Mouse (Mus musculus) hindbrain, embryonic 13.5 days (tissue): ENCODE data around the gene Asz1. TPM values are rescaled to one million over a fixed set of nuclear protein-coding genes. Genes with fewer than 3 reads are reported as not detected.

ENCODE experiments used
- ATAC-seq: fragments of 200-750 bp; cut with Nextera tagmentation; 2 replicates; pipeline ENCODE4 v1.8.0; 2017; ENCODE audit warnings: moderate TSS enrichment; ENCODE audit not compliant: low FRiP score
- H3K27ac ChIP-seq: fragments of 300-500 bp; sonication (generic); 2 replicates; pipeline ENCODE4 v1.5.1; 2015; ENCODE audit warnings: inconsistent platforms, mild to moderate bottlenecking, moderate library complexity
- H3K27me3 ChIP-seq: fragments of 300-500 bp; sonication (generic); 2 replicates; pipeline ENCODE4 v1.6.1; 2015; ENCODE audit warnings: mild to moderate bottlenecking, inconsistent platforms
- H3K36me3 ChIP-seq: fragments of 300-500 bp; sonication (generic); 2 replicates; pipeline ENCODE4 v1.6.1; 2015; ENCODE audit warnings: mild to moderate bottlenecking, inconsistent platforms
- H3K4me1 ChIP-seq: fragments of 300-500 bp; sonication (generic); replicated peaks from 2 replicates; pipeline ENCODE4 v1.6.1; 2015; ENCODE audit warnings: inconsistent platforms
- H3K4me2 ChIP-seq: fragments of 300-500 bp; sonication (generic); 2 replicates; pipeline ENCODE4 v1.6.1; 2015; ENCODE audit warnings: inconsistent platforms, mild to moderate bottlenecking, moderate library complexity
- H3K4me3 ChIP-seq: fragments of 300-500 bp; sonication (generic); 2 replicates; pipeline ENCODE4 v1.5.1; 2015; ENCODE audit warnings: mild to moderate bottlenecking, inconsistent platforms
- H3K9ac ChIP-seq: fragments of 300-500 bp; sonication (generic); 2 replicates; pipeline ENCODE4 v1.6.1; 2015; ENCODE audit warnings: mild to moderate bottlenecking, inconsistent platforms
- H3K9me3 ChIP-seq: fragments of 300-500 bp; sonication (generic); 2 replicates; pipeline ENCODE4 v1.6.1; 2016; ENCODE audit warnings: inconsistent platforms
- WGBS: fragments of 180-500 bp; shearing (Covaris S2); methylation state at CpG from one replicate; pipeline ENCODE4 v1.1.7; 2015; 5-methylcytosine and 5-hydroxymethylcytosine counted together
- polyA plus RNA-seq: library from polyadenylated mRNA; unstranded; fragments of >200 nt; fragmentation: Nextera tagmentation; extraction: Ambion mirVana; gene quantifications from 2 replicates; pipeline ENCODE4 v1.2.1, GENCODE M21; 2015

Gene Asz1
- not detected in 2 replicates for polyA plus RNA-seq

GRCm38 (mm10) chr6:18108934-18109333 is at the start of gene Asz1:
Gene Asz1 (minus strand): TSS chr6:18109061.
- ATAC-seq, result no peak

GRCm38 (mm10) chr6:18153031-18153430 is 44.2 kb upstream of the Asz1 start:
- Histone ChIP-seq H3K27ac (no peak overlapping the region), H3K4me1 (no peaks in the 10 kb centered on the region), H3K36me3 (no peaks in the 10 kb centered on the region), H3K4me3 (no peak overlapping the region), H3K9me3 (no peaks in the 10 kb centered on the region), H3K9ac (no peak overlapping the region), H3K4me2 (no peak overlapping the region), H3K27me3 (no peaks in the 10 kb centered on the region)
- ATAC-seq, result no peak
- 70% methylated on average over 4 of the region's 4 CpGs for WGBS

More at GRCm38 (mm10) chr6:18108934-18109333, at the start of gene Asz1:
- Histone ChIP-seq H3K4me2 (no peak within 1 kb of the TSS), H3K9ac (no peak within 1 kb of the TSS), H3K4me3 (no peak within 1 kb of the TSS), H3K36me3 (no peaks in the 10 kb centered on the region), H3K27me3 (no peaks in the 10 kb centered on the region), H3K27ac (no peak within 1 kb of the TSS), H3K4me1 (no peaks in the 10 kb centered on the region), H3K9me3 (no peaks in the 10 kb centered on the region)
- WGBS, result 95% methylated on average over 22 of the region's 22 CpGs

GRCm38 (mm10) chr6:18135246-18135645 is 26.4 kb upstream of the Asz1 start:
- H3K27me3 ChIP-seq, result no peaks in the 10 kb centered on the region
- ATAC-seq, result no peak
- no peak overlapping the region for H3K4me2 ChIP-seq
- 62% methylated on average over 1 of the region's 1 CpGs for WGBS
- no peaks in the 10 kb centered on the region for H3K36me3 ChIP-seq
- H3K9ac ChIP-seq, result no peak overlapping the region
- H3K4me1 ChIP-seq, result no peaks in the 10 kb centered on the region
- H3K27ac ChIP-seq, result no peak overlapping the region
- no peaks in the 10 kb centered on the region for H3K9me3 ChIP-seq
- no peak overlapping the region for H3K4me3 ChIP-seq

GRCm38 (mm10) chr6:18128059-18128458 is 19.2 kb upstream of the Asz1 start:
- no peaks in the 10 kb centered on the region for H3K4me1 ChIP-seq
- H3K9me3 ChIP-seq, result no peaks in the 10 kb centered on the region
- no peak overlapping the region for H3K9ac ChIP-seq
- H3K27ac ChIP-seq, result no peak overlapping the region
- no peak overlapping the region for H3K4me3 ChIP-seq
- no peak for ATAC-seq
- no peaks in the 10 kb centered on the region for H3K27me3 ChIP-seq
- H3K4me2 ChIP-seq, result no peak overlapping the region
- H3K36me3 ChIP-seq, result no peaks in the 10 kb centered on the region
- WGBS, result 87% methylated on average over 4 of the region's 4 CpGs

- Histone ChIP-seq H3K27me3 (no peaks in the 10 kb centered on the region), H3K9ac (no peak overlapping the region), H3K27ac (no peak overlapping the region), H3K4me1 (no peaks in the 10 kb centered on the region), H3K9me3 (no peaks in the 10 kb centered on the region), H3K4me2 (no peak overlapping the region), H3K36me3 (no peaks in the 10 kb centered on the region), H3K4me3 (no peak overlapping the region)
- WGBS, result 38% methylated on average over 2 of the region's 2 CpGs
- ATAC-seq, result no peak
Measured at GRCm38 (mm10) chr6:18127206-18127983, 18.5 kb upstream of the Asz1 start.

- Histone ChIP-seq H3K27me3 (no peaks in the 10 kb centered on the region), H3K9ac (no peak overlapping the region), H3K36me3 (no peaks in the 10 kb centered on the region), H3K4me2 (no peak overlapping the region), H3K4me3 (no peak overlapping the region), H3K27ac (no peak overlapping the region), H3K9me3 (no peaks in the 10 kb centered on the region), H3K4me1 (no peaks in the 10 kb centered on the region)
- 84% methylated on average over 1 of the region's 1 CpGs for WGBS
- no peak for ATAC-seq
Measured at GRCm38 (mm10) chr6:18096861-18097260, 12.0 kb downstream of the Asz1 start.

GRCm38 (mm10) chr6:18089098-18089497 is 19.8 kb downstream of the Asz1 start:
- no peaks in the 10 kb centered on the region for H3K4me1 ChIP-seq
- no peaks in the 10 kb centered on the region for H3K36me3 ChIP-seq
- H3K4me2 ChIP-seq, result no peak overlapping the region
- no peaks in the 10 kb centered on the region for H3K9me3 ChIP-seq
- H3K4me3 ChIP-seq, result no peak overlapping the region
- no peak overlapping the region for H3K9ac ChIP-seq
- 85% methylated on average over 5 of the region's 5 CpGs for WGBS
- ATAC-seq, result no peak
- H3K27ac ChIP-seq, result no peak overlapping the region
- no peaks in the 10 kb centered on the region for H3K27me3 ChIP-seq

- no peak overlapping the region for H3K27ac ChIP-seq
- 68% methylated on average over 5 of the region's 5 CpGs for WGBS
- H3K4me2 ChIP-seq, result no peak overlapping the region
- H3K27me3 ChIP-seq, result no peaks in the 10 kb centered on the region
- H3K4me3 ChIP-seq, result no peak overlapping the region
- H3K36me3 ChIP-seq, result no peaks in the 10 kb centered on the region
- ATAC-seq, result no peak
- no peaks in the 10 kb centered on the region for H3K9me3 ChIP-seq
- no peak overlapping the region for H3K9ac ChIP-seq
- no peaks in the 10 kb centered on the region for H3K4me1 ChIP-seq
Measured at GRCm38 (mm10) chr6:18087160-18087804, 21.6 kb downstream of the Asz1 start.

GRCm38 (mm10) chr6:18078615-18079014 is 30.2 kb downstream of the Asz1 start:
- Histone ChIP-seq H3K9ac (no peak overlapping the region), H3K27ac (no peak overlapping the region), H3K4me1 (no peaks in the 10 kb centered on the region), H3K9me3 (no peaks in the 10 kb centered on the region), H3K4me2 (no peak overlapping the region), H3K27me3 (no peaks in the 10 kb centered on the region), H3K36me3 (no peaks in the 10 kb centered on the region), H3K4me3 (no peak overlapping the region)
- no peak for ATAC-seq
- WGBS, result 17% methylated on average over 1 of the region's 1 CpGs

GRCm38 (mm10) chr6:18076986-18077385 is 31.9 kb downstream of the Asz1 start:
- ATAC-seq, result no peak
- H3K4me3 ChIP-seq, result no peak overlapping the region
- no peaks in the 10 kb centered on the region for H3K36me3 ChIP-seq
- H3K27me3 ChIP-seq, result no peaks in the 10 kb centered on the region
- H3K9me3 ChIP-seq, result no peaks in the 10 kb centered on the region
- H3K4me1 ChIP-seq, result no peaks in the 10 kb centered on the region
- no peak overlapping the region for H3K9ac ChIP-seq
- H3K27ac ChIP-seq, result no peak overlapping the region
- H3K4me2 ChIP-seq, result no peak overlapping the region
- WGBS, result 86% methylated on average over 7 of the region's 7 CpGs

- H3K27me3 ChIP-seq, result no peaks in the 10 kb centered on the region
- no peaks in the 10 kb centered on the region for H3K4me1 ChIP-seq
- no peaks in the 10 kb centered on the region for H3K9me3 ChIP-seq
- H3K27ac ChIP-seq, result no peak overlapping the region
- WGBS, result 79% methylated on average over 5 of the region's 5 CpGs
- no peak overlapping the region for H3K4me3 ChIP-seq
- H3K9ac ChIP-seq, result no peak overlapping the region
- H3K36me3 ChIP-seq, result no peaks in the 10 kb centered on the region
- no peak for ATAC-seq
- H3K4me2 ChIP-seq, result no peak overlapping the region
Measured at GRCm38 (mm10) chr6:18076577-18076976, 32.3 kb downstream of the Asz1 start.

- Histone ChIP-seq H3K4me3 (no peak overlapping the region), H3K4me2 (no peak overlapping the region), H3K4me1 (no peaks in the 10 kb centered on the region), H3K27ac (no peak overlapping the region), H3K9ac (no peak overlapping the region), H3K27me3 (no peaks in the 10 kb centered on the region), H3K9me3 (no peaks in the 10 kb centered on the region), H3K36me3 (no peaks in the 10 kb centered on the region)
- ATAC-seq, result no peak
- WGBS, result 94% methylated on average over 4 of the region's 4 CpGs
Measured at GRCm38 (mm10) chr6:18057899-18058298, 51.0 kb downstream of the Asz1 start.

- Histone ChIP-seq H3K27ac (no peak overlapping the region), H3K36me3 (no peaks in the 10 kb centered on the region), H3K27me3 (no peaks in the 10 kb centered on the region), H3K4me3 (no peak overlapping the region), H3K4me2 (no peak overlapping the region), H3K9ac (no peak overlapping the region), H3K9me3 (no peaks in the 10 kb centered on the region), H3K4me1 (no peaks in the 10 kb centered on the region)
- WGBS, result 43% methylated on average over 5 of the region's 5 CpGs
- ATAC-seq, result no peak
Measured at GRCm38 (mm10) chr6:18051702-18052101, 57.2 kb downstream of the Asz1 start.
